Mouse (Mus musculus): ENCODE results near the gene Dip2c. TPM values are rescaled to one million over a fixed set of nuclear protein-coding genes. Genes with fewer than 3 reads are reported as not detected.

The Dip2c gene
- polyA plus RNA-seq, 1 experiment: 24.8 TPM

DNA sequence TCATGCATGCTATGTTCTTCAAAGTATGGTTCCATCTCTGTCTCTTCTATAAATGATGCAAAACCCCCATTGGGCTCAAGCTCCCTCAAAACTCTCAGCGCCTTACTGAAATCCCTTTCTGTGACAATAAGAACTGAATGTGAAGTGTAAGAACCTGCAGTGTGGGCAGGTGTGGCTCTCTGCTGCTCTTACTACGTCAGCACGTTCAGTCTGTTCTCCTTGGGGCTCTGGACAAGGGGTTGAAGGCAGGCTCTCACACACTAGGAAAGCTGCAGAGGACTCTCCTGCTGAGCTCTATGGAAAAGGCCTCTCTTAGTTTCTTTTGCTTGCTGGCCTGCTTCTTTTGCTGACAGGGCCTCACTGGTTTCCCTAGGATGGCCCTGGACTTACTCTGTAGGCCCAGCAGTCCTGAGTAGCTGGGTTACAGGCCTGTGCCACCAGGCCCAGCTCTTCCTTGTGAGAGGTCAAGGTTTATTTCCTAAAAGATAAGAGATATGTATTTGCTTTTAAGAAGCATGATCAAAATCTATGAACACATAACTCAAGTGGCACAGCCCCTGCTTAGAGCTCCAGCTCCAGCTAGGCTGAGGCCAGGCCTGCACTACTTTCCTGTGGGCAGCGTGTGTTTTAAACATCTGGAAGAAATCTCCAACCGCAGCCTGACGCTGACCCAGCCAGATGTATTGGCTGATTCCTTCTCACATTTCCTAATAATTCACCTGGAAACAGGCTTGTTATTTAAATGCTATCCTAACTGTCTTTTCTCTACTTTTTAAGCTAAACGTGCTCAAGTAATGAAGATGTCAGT is 432.3 kb downstream of the Dip2c start:
- Histone ChIP-seq H3K4me1 (ENCODE audit: control insufficient read depth, insufficient read depth, low read length) (no peaks in the 10 kb centered on the region; the same call in 1 of the 2 replicates), H3K27ac (ENCODE audit: insufficient read depth, low read length) (no peak overlapping the region), H3K4me3 (ENCODE audit: insufficient read depth, low read length) (no peak overlapping the region)
- TF ChIP-seq POLR2A (IDR thresholded peaks at IDR 0.05; ENCODE audit: extremely low read depth, insufficient read depth, low read length) (no peak), CTCF (IDR thresholded peaks at IDR 0.05; ENCODE audit: extremely low read depth, insufficient read depth, low read length) (no peak)

- Histone ChIP-seq H3K27ac (ENCODE audit: insufficient read depth, low read length) (no peak overlapping the region), H3K4me1 (ENCODE audit: control insufficient read depth, insufficient read depth, low read length) (no peaks in the 10 kb centered on the region; the same call in 1 of the 2 replicates), H3K4me3 (ENCODE audit: insufficient read depth, low read length) (no peak overlapping the region)
- TF ChIP-seq CTCF (IDR thresholded peaks at IDR 0.05; ENCODE audit: extremely low read depth, insufficient read depth, low read length) (no peak), POLR2A (IDR thresholded peaks at IDR 0.05; ENCODE audit: extremely low read depth, insufficient read depth, low read length) (no peak)
Observed at GRCm38 (mm10) chr13:9712409-9712808, 436.1 kb downstream of the Dip2c start.

DNA sequence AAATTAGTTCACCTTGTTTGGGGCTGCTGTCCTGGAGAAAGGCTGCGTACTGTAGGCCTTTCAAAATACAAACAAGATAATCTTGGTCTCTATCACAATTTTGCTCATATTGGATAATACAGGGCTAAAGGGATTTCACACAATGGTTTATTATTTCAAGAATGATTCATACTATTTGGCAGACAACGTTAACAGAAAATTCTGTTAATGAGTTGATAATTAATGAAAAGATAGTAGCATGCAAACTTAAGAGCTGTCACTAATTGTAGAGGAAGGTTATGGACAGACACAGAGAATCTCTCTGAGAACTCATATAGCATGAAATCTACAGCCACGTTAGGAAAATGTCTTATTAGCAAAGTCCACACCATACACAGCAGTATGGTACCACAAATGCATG is 436.6 kb downstream of the Dip2c start:
- Histone ChIP-seq H3K4me3 (ENCODE audit: insufficient read depth, low read length) (no peak overlapping the region), H3K4me1 (ENCODE audit: control insufficient read depth, insufficient read depth, low read length) (no peaks in the 10 kb centered on the region; the same call in 1 of the 2 replicates), H3K27ac (ENCODE audit: insufficient read depth, low read length) (no peak overlapping the region)
- TF ChIP-seq CTCF (IDR thresholded peaks at IDR 0.05; ENCODE audit: extremely low read depth, insufficient read depth, low read length): no peak
- TF ChIP-seq POLR2A (IDR thresholded peaks at IDR 0.05; ENCODE audit: extremely low read depth, insufficient read depth, low read length): no peak

DNA sequence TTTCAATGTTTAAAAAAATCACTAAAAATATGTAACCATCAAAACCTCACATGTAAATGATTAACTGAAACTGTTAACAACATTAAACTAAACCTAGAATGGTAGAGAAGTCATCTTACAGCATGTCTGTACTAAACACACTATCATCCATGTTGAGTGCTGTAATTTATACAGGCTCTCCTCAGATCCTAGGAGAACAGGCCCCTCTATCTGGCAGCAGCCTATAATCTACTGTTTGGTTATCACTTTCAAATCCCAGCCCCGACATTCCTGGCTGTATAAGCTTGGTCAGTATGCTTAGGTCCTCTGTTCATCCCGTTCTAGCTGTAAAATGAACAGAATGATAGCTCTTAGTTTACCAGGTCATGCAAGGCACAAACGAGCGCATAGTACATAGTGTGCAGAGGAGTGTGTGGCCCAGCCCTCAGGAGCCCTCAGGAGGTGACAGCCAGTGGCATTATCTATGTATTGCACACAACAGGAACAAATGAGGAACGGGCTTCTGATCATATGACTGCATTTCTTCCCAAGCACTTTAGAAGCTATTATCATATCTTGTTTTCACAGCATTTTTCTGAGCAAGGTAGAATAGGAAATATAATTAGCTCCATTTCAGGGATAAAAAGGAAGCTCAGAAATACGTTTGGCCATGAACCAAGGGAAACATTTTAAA is 437.3 kb downstream of the Dip2c start:
- Histone ChIP-seq H3K4me1 (ENCODE audit: control insufficient read depth, insufficient read depth, low read length) (no peaks in the 10 kb centered on the region), H3K4me3 (ENCODE audit: insufficient read depth, low read length) (no peak overlapping the region), H3K27ac (ENCODE audit: insufficient read depth, low read length) (no peak overlapping the region)
- TF ChIP-seq CTCF (IDR thresholded peaks at IDR 0.05; ENCODE audit: extremely low read depth, insufficient read depth, low read length) (no peak), POLR2A (IDR thresholded peaks at IDR 0.05; ENCODE audit: extremely low read depth, insufficient read depth, low read length) (no peak)

DNA sequence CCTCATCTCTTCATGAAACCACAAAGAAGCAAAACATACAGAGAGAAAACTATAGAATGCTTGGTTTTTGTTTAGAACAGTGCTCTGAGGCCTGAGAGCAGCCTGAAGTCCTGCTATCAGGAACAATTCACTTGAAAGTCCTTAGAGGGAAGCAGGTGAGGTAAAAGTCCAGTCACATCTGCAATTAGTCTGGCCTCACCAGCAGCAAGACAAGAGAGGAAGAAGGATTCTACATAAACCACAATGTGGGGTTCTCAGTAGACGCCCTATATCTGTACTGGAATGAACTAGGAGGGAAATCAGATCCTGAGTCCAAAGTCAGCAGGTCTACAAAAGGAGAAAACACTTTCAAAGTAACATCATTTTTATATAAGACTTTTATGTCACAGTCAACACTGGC is 438.9 kb downstream of the Dip2c start:
- no peak overlapping the region for H3K27ac ChIP-seq (ENCODE audit: insufficient read depth, low read length)
- TF ChIP-seq POLR2A (IDR thresholded peaks at IDR 0.05; ENCODE audit: extremely low read depth, insufficient read depth, low read length): no peak
- no peak for TF ChIP-seq CTCF (IDR thresholded peaks at IDR 0.05; ENCODE audit: extremely low read depth, insufficient read depth, low read length)

More for the DNA sequence above, 438.9 kb downstream of the Dip2c start:
- no peak overlapping the region for H3K4me3 ChIP-seq (ENCODE audit: insufficient read depth, low read length)
- no peaks in the 10 kb centered on the region; the same call in 1 of the 2 replicates for H3K4me1 ChIP-seq (ENCODE audit: control insufficient read depth, insufficient read depth, low read length)

Other genes starting within 250 kb of the Dip2c start
- 31.7 and 32.2 TPM in 2 replicates for gene Larp4b, start 182.6 kb upstream of the Dip2c start, polyA plus RNA-seq (2012; rRNA removed)

Measured in cortical plate, adult 2 months (tissue).